Comparison of ENCODE assay signal across 8 mouse cellular contexts in genomic region chr10:75835307-75835706, GRCm38 (mm10). TPM values are rescaled to one million over a fixed set of nuclear protein-coding genes. Genes with fewer than 3 reads are reported as not detected.
DNase-seq lines count a peak whose midpoint lies in the region; TF ChIP-seq lines count a peak whose summit lies in the region.

No protein-coding gene starts in this region.

- TF ChIP-seq CTCF in small intestine, adult 2 months (IDR thresholded peaks at IDR 0.05; ENCODE audit: extremely low read depth, insufficient read length, insufficient replicate concordance, low read depth, low read length), result no peak

- H3K9me3 ChIP-seq in embryonic facial prominence, embryonic 10.5 days, result no peaks in the 10 kb centered on the region
- H3K9me3 ChIP-seq in heart, embryonic 10.5 days, result no peaks in the 10 kb centered on the region

- peak overlapping the region; percentile 66 for H3K27ac ChIP-seq in embryonic facial prominence, embryonic 10.5 days (replicated peaks)
- peak overlapping the region; percentile 77 for H3K27ac ChIP-seq in heart, embryonic 10.5 days
- peak overlapping the region; percentile 65 for H3K27ac ChIP-seq in small intestine, adult 2 months (ENCODE audit: insufficient read depth, low read depth, low read length)

- 0 out of 2 replicates have a peak, but pooled peaks have one; percentile 8 for TF ChIP-seq POLR2A in small intestine, adult 2 months (IDR thresholded peaks at IDR 0.05; ENCODE audit: low read depth, low read length)

- peaks cover 29% of the 10 kb centered on the region for H3K27me3 ChIP-seq in embryonic facial prominence, embryonic 10.5 days (replicated peaks; ENCODE audit: low read depth, poor library complexity, severe bottlenecking)
- peaks cover 20% of the 10 kb centered on the region for H3K27me3 ChIP-seq in heart, embryonic 10.5 days (ENCODE audit: insufficient read depth, poor library complexity, severe bottlenecking)
- H3K27me3 ChIP-seq in small intestine, adult 2 months (ENCODE audit: control insufficient read depth, insufficient read depth, low read length), result no peaks in the 10 kb centered on the region

- peak overlapping the region; percentile 58 for H3K4me3 ChIP-seq in embryonic facial prominence, embryonic 10.5 days
- peak overlapping the region; percentile 62 for H3K4me3 ChIP-seq in heart, embryonic 10.5 days
- peak overlapping the region; percentile 51 for H3K4me3 ChIP-seq in small intestine, adult 2 months (ENCODE audit: low read depth, low read length)

- DNase-seq in B cell, adult 2 months, result peak; percentile 78 to 85
- DNase-seq in Muller cell, postnatal 12 days (ENCODE audit: inconsistent ontology term), result peak; percentile 36
- peak; percentile 66 for DNase-seq in embryonic facial prominence, embryonic 10.5 days (ENCODE audit: low spot score)
- DNase-seq in heart, embryonic 10.5 days (ENCODE audit: low spot score), result peak; percentile 85
- DNase-seq in kidney, adult 9 months, result peak; percentile 96
- peak; percentile 60 for DNase-seq in lung, postnatal 14 days
- DNase-seq in right cerebral cortex, postnatal 14 days, result no peak

- 1% methylated on average over 10 of the region's 10 CpGs for WGBS in embryonic facial prominence, embryonic 10.5 days
- under 1% methylated on average over 10 of the region's 10 CpGs for WGBS in heart, embryonic 10.5 days
- WGBS in small intestine, adult 2 months, result under 1% methylated on average over 10 of the region's 10 CpGs

- H3K36me3 ChIP-seq in embryonic facial prominence, embryonic 10.5 days (replicated peaks), result no peaks in the 10 kb centered on the region
- no peaks in the 10 kb centered on the region for H3K36me3 ChIP-seq in heart, embryonic 10.5 days
- no peaks in the 10 kb centered on the region for H3K36me3 ChIP-seq in small intestine, adult 2 months (ENCODE audit: control insufficient read depth, insufficient read depth, low read length)

- peaks cover 49% of the 10 kb centered on the region for H3K4me1 ChIP-seq in embryonic facial prominence, embryonic 10.5 days
- H3K4me1 ChIP-seq in heart, embryonic 10.5 days, result peaks cover 51% of the 10 kb centered on the region
- H3K4me1 ChIP-seq in small intestine, adult 2 months (ENCODE audit: control insufficient read depth, insufficient read depth, insufficient read length, low read length), result peaks cover 10% of the 10 kb centered on the region

RNA-seq across cellular contexts. Expression of gene Gstt2, which starts 1.9 kb away (rescaled TPM):
- 6.8 and 8.5 TPM in 2 replicates for polyA plus RNA-seq in embryonic facial prominence, embryonic 10.5 days (2016; fragmentation: Nextera tagmentation; extraction: Ambion mirVana)
- 8.7 and 11.4 TPM in 2 replicates for polyA plus RNA-seq in heart, embryonic 10.5 days (2016; fragmentation: Nextera tagmentation; extraction: Ambion mirVana)
- polyA plus RNA-seq in small intestine, adult 2 months (2012; rRNA removed), result 68.6 and 89.9 TPM in 2 replicates

RNA-seq across cellular contexts. Expression of gene Gstt4, which starts 13.0 kb away (rescaled TPM):
- 0.21 TPM in 1 of 2 replicates, not detected in the other for polyA plus RNA-seq in embryonic facial prominence, embryonic 10.5 days (2016; fragmentation: Nextera tagmentation; extraction: Ambion mirVana)
- polyA plus RNA-seq in heart, embryonic 10.5 days (2016; fragmentation: Nextera tagmentation; extraction: Ambion mirVana), result not detected in 2 replicates
- polyA plus RNA-seq in small intestine, adult 2 months (2012; rRNA removed), result not detected in 2 replicates

RNA-seq across cellular contexts. Expression of gene Mif, which starts 24.7 kb away (rescaled TPM):
- polyA plus RNA-seq in embryonic facial prominence, embryonic 10.5 days (2016; fragmentation: Nextera tagmentation; extraction: Ambion mirVana), result 3,361 and 3,650 TPM in 2 replicates
- polyA plus RNA-seq in heart, embryonic 10.5 days (2016; fragmentation: Nextera tagmentation; extraction: Ambion mirVana), result 3,089 and 3,244 TPM in 2 replicates
- polyA plus RNA-seq in small intestine, adult 2 months (2012; rRNA removed), result 755 and 830 TPM in 2 replicates

RNA-seq across cellular contexts. Expression of gene Gstt1, which starts 36.9 kb away (rescaled TPM):
- 3.0 and 4.3 TPM in 2 replicates for polyA plus RNA-seq in embryonic facial prominence, embryonic 10.5 days (2016; fragmentation: Nextera tagmentation; extraction: Ambion mirVana)
- polyA plus RNA-seq in heart, embryonic 10.5 days (2016; fragmentation: Nextera tagmentation; extraction: Ambion mirVana), result 5.1 and 17.3 TPM in 2 replicates
- 103 and 157 TPM in 2 replicates for polyA plus RNA-seq in small intestine, adult 2 months (2012; rRNA removed)

RNA-seq across cellular contexts. Expression of gene Gstt3, which starts 54.1 kb away (rescaled TPM):
- 2.4 and 4.3 TPM in 2 replicates for polyA plus RNA-seq in embryonic facial prominence, embryonic 10.5 days (2016; fragmentation: Nextera tagmentation; extraction: Ambion mirVana)
- polyA plus RNA-seq in heart, embryonic 10.5 days (2016; fragmentation: Nextera tagmentation; extraction: Ambion mirVana), result 2.6 and 4.2 TPM in 2 replicates
- 45.3 and 54.7 TPM in 2 replicates for polyA plus RNA-seq in small intestine, adult 2 months (2012; rRNA removed)
